Mouse (Mus musculus): Measurements from ENCODE around the gene Atg13. TPM values are rescaled to one million over a fixed set of nuclear protein-coding genes. Genes with fewer than 3 reads are reported as not detected.

The Atg13 gene
- total RNA-seq, 2 experiments from 2014 or later, result 55.8 to 59.3 TPM

- intact Hi-C loops (cut with DNase I), result no loop called here
- no peak for DNase-seq (ENCODE audit: extremely low spot score in 1 of 2, low spot score in 2 of 2)
These were observed 80.0 kb downstream of the Atg13 start for GRCm38 (mm10) chr2:91630384-91630783.

- intact Hi-C loops (cut with DNase I), result no loop called here
- no peak for DNase-seq (ENCODE audit: extremely low spot score in 1 of 2, low spot score in 2 of 2)
These were observed 80.7 kb downstream of the Atg13 start for GRCm38 (mm10) chr2:91629682-91630081.

DNA sequence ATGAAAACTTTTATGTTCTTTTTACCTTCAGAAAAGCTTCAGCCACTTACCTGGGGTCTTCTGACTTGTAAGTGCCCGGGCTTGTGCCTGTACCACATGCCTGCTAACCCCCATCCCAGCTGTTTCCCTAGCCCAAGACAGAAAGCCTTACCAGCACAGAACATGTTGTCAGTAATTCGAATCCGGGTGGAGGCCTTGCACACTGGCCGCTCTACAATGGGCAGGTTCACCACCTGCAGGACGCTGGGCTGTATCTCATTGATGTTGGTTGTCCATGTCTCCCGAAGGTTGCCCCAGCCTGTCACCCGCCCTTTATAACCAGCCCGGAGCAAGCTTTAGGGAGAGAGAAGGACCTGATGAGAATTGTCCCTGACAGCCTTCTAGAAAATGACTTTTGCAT, 82.2 kb downstream of the Atg13 start:
- DNase-seq (ENCODE audit: extremely low spot score in 1 of 2, low spot score in 2 of 2), result no peak
- intact Hi-C loops (cut with DNase I), result no loop called here

DNA sequence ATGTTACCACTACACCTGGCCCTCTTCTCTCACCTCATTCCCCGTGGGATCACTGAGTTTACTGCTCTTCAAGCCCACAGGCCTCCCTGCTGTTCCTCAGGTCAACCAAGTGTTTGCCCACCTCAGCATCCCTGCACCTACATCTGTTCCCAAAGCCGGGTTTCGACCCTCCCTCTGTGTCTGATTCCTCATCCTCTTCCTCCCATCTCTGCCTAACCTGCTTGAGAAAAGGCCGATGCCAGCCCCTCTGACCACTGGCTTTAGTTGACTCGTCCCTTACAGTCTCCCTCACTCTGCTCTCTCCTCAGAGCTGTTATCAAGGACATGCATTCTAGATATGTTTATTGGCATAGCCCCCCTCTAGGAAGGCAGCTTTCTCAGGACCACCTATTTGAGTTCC, 82.9 kb downstream of the Atg13 start:
- DNase-seq (ENCODE audit: extremely low spot score in 1 of 2, low spot score in 2 of 2), result no peak
- intact Hi-C loops (cut with DNase I), result no loop called here

Other genes with a start within 250 kb of the Atg13 start
- gene Ckap5, start 183.8 kb downstream of the Atg13 start, total RNA-seq (2021), result 100 to 1,000 TPM; 130 to 145 TPM
- gene F2, start 74.2 kb downstream of the Atg13 start, total RNA-seq (2021), result under 1 TPM; 0.14 to 0.19 TPM
- gene Zfp408, start 60.8 kb downstream of the Atg13 start, total RNA-seq (2021), result 10 to 100 TPM; 16.7 to 17.6 TPM
- 10 to 100 TPM; 80.2 to 81.5 TPM for gene Arhgap1, start 60.7 kb downstream of the Atg13 start, total RNA-seq (2021)
- gene Harbi1, start 276 bp upstream of the Atg13 start, total RNA-seq (2021), result 1 to 10 TPM; 8.1 to 8.7 TPM
- gene Ambra1, start 19.6 kb upstream of the Atg13 start, total RNA-seq (2021), result 10 to 100 TPM; 54.9 to 56.1 TPM
- 10 to 100 TPM; 29.6 to 33.0 TPM for gene Chrm4, start 216.7 kb upstream of the Atg13 start, total RNA-seq (2021)
- gene Mdk, start 221.7 kb upstream of the Atg13 start, total RNA-seq (2021), result 10 to 100 TPM; 24.6 to 26.0 TPM
- gene Gm9821, start 235.1 kb upstream of the Atg13 start, total RNA-seq (2021), result not detected

Data from left cerebral cortex, postnatal 10 days (tissue).